Mouse (Mus musculus) lung, adult 2 months (tissue): ENCODE results near the gene Lrrc57.

Source experiments
- CTCF ChIP-seq: fragments of 200-500 bp; IDR thresholded peaks from 2 replicates; pipeline ENCODE4 v1.5.1; 2011; ENCODE audit warnings: mild to moderate bottlenecking, low read length, control low read depth; ENCODE audit not compliant: insufficient read depth
- POLR2A ChIP-seq: fragments of 200-500 bp; IDR thresholded peaks from 2 replicates; pipeline ENCODE4 v1.6.1; 2011; ENCODE audit warnings: low read depth, mild to moderate bottlenecking, control low read depth, low read length, borderline replicate concordance; ENCODE audit errors: extremely low read depth

- TF ChIP-seq POLR2A (no peak), CTCF (no peak)
These were observed 22.2 kb upstream of the Lrrc57 start for GRCm38 (mm10) chr2:120631521-120631920.
